Mouse (Mus musculus) T-cell, adult 2 months (primary cell): ENCODE data around the gene Scly.
A peak's percentile ranks its signal among the peaks of the same experiment; 100 is the strongest.

Source experiments
- DNase-seq: peaks from one replicate; pipeline ENCODE4 v3.0.0; 2022; ENCODE audit warnings: low spot score

Scly gene

DNA sequence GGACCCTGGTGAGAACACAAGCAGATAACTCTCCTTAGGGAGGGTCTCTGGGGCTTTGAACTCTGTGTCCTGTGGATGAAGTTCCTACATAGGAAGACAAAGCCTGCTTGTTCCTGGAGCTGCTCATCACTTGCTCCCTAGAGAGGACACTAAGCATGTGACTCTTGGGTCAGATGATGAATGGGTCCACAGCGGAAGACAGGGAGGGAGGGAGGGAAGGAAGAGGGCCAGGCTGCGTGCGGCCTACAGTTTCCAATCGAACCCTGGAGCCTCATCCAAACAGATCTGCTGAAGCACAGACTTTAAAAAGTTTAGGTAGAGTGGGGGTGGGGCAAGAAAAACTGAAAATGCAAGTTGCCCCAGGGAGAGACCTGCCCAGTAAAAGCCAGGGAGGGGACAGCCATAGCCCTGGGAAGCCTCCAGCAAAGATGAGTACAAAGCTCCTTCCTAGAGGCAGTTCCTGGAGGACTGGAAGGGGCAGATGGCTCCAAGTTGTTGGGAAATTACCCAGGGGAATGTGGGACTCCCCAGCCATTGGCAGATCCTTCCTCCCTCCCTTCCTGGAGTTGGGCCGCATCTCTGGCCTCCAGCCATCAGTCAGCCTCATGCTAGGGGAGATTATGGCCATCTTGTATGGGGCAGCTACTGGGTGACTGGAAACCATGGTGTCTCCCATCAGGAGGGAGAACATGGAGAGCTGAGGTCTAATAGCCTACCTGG lies 1.7 kb downstream of the Scly start:
- no peak for DNase-seq

DNA sequence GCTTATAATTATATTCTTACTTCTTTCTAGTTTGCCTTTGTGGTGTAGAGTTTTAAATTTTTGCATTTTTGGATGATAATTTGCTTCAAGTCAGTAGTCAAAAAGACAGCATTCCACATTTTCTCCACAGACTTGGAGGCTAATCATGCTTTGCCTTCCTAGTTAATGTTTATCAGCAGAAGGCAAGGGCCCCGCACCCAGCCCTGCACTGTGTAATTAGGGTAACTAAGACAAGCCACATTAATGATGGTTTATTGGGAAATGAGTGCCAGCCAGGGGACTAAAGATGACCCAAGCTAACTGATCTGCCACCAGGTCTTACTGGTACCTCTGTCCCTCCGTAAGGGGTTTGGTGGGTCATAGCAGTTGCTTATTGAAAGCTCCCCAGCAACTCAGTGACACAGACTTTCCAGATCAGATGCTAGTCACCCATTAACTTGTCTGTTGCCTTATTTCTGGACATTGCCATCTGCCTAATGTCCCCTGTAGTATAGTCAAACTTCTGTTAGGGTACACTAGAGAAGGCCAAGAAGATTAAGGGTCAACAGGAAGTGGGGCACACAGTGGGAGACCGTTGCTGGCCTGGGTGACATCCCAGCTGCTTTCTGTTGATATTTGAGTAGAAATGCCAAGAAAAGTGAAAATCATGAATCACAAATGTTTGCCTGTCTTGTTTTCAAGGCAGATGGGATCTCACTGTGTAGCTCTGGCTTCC lies 3.2 kb downstream of the Scly start:
- DNase-seq: no peak

DNA sequence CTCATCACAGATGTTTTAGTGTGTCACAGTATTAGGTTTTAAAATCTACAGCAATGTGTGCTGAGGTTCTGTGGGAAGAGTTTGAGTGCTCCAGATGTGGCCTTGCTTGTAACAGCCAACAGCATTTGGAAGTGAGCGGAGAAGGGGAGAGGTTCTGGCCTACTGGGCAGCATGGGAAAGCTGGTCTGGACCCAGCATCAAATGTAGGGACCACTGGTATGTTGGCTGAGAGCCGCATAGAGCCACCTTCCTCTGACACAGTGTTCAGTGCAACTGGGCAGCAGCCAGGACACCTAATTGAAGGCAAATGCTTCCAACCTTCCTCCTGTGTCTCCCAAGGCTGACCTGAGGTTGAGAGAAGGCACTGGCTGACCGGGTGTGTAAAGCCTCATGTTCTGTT lies 3.9 kb downstream of the Scly start:
- no peak for DNase-seq

DNA sequence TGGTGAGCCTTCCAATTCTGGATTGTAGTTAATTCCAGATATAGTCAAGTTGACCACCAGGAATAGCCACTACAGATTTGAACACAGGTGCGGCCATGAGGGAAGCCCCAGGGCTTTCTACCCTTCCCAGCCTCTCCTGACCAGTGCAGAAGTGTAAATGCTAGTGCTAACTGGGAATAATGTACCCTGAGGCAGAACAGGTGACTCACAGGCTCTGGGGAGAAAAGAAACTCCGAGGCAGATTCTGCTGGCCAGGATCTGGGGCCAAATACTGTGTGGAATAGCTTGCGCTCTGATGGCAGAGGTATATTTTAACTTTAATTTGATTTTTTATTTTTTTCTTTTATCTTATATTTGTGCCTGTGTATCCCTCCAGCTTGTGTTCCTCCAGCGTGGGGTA lies 6.5 kb downstream of the Scly start:
- DNase-seq: no peak

DNA sequence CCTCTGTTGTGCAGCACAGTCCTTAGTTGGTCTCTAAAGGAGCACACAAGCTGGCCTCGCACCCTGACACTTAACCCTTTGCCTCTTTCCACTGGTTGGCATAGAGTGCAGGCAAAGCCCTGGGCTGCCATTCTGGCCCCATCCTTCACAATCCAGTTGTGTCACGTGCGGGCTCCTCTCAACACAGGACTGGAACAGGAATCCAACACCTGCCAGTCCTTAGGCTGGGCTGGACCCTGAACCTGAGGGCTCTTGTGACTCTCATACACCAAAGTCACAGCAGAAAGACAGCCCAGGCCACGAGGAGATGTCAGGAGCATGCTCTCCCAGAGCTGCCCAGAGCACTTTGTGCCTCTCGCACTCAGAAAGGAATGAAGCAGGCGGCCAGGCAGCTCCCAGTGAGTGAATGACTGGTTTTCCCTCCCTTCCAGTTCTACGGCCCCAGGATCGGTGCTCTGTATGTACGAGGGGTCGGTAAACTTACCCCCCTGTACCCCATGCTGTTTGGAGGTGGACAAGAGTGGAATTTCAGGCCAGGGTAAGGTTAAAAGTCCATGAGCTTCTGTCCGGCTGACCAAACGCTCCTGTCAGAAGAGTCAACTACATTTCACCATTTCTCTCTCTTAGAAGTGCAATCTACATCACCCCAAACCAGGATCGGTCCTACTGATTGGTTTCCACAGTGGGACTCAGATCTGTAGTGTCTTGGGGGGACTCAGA lies 11.4 kb downstream of the Scly start:
- DNase-seq: no peak

DNA sequence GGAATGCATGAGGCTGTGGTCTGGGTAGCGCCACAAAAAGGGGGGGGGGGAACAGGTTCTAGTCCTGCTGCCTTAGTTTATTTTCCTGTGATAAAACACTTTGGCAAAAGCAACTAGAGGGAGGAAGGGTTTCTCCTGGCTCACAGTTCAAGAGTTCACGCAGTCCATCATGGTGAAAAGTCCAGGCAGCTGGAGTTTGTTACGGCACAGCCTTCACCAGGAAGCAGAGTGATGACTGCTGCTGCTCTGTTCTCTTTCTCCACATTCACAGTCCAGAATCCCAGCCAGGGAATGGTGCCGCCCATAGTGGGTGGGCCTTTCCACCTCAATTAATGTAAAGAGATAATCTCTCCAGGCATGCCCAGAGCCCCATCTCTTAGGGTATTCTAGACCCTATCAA lies 14.1 kb downstream of the Scly start:
- no peak for DNase-seq

DNA sequence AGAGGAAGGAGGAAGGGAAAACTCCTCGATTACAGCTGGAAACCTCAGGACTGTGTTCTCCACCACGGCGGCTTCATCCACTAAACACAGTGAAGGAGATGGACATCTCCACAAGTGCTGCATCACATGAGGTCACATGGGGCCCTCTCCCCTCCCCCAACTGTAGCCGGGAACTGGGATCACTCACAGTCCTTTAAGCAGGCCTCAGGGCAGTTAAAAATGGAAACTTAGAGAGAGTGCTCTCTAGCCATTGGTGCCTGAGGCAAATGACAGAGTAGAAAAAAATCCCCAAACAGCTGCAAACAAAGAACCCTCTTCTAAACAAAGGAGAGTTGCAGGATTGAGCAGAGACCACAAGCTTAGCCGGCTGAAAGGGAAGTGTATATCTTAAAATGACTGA lies 15.1 kb downstream of the Scly start:
- no peak for DNase-seq

DNA sequence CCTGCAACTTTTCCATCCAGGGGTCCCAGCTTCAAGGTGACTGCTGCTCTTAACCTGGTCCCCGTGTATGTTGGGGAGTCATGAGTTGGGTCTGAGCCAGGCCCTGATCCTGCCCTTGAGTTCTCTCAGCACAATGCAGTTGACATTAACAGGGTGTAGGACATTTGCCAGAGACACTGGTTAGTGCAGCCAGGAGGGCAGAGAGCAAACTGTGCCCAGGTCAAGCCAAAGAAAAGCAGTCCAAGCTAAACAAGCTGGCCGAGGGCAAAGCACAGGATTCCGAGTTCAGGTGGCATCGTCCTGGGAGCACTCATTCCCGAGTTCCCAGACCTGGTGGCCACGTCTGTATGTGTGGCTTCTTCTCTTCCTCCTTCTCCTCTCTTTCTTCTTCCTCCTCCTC lies 19.5 kb downstream of the Scly start:
- DNase-seq: no peak

DNA sequence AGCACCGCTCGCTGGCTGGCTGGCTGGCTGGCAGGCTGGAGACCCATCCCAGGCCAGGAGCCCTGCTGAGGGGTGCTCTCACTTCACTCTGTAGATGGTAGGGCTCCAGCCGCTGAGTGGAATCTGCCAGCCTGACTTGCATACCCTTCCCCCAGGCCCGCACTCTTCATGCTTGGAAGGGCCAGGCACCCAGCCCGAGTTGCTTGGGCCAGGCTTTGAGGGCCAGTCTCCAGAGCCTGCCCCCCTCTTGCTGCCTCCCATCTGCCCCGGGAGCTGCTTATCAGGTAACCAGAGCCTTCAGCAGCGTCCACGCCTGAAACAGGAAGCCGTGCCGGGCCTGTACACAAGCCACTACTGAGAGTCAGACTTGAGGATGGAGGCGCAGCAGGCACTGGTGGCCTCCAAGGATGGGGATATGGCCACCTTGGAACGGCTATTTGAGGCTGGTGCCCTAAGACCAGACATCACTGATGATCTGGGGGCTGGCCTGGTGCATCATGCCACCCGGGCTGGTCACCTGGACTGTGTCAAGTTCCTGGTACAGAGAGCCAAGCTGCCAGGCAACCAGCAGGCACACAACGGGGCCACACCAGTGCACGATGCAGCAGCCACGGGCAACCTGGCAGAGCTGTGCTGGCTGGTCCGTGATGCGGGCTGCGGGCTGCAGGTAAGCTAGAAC lies 23.8 kb downstream of the Scly start, which contains the start of gene Espnl:
Gene Espnl, plus strand, starts transcription at position 316 of the 679 bp plus-strand sequence.
- DNase-seq: no peak

DNA sequence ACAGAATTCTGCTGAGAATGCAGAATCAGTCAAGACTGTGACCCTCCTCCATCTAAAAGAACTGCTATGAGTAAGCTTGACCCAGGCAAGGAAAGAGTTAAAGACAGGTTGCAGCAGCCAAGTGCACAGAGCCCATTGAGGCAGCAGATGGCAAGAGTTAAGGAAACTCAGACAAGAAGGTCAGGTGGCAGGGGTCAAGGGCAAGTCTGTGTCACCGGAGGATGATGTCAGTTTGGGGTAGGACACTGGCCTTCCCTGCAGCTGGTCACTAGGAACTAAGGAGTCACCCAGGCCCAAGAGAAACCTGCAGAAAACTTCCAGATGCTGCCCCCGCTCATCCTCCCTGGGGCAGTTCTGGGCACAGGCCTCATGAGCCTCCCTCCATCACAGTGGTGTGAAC lies 26.5 kb downstream of the Scly start:
- DNase-seq: no peak

DNA sequence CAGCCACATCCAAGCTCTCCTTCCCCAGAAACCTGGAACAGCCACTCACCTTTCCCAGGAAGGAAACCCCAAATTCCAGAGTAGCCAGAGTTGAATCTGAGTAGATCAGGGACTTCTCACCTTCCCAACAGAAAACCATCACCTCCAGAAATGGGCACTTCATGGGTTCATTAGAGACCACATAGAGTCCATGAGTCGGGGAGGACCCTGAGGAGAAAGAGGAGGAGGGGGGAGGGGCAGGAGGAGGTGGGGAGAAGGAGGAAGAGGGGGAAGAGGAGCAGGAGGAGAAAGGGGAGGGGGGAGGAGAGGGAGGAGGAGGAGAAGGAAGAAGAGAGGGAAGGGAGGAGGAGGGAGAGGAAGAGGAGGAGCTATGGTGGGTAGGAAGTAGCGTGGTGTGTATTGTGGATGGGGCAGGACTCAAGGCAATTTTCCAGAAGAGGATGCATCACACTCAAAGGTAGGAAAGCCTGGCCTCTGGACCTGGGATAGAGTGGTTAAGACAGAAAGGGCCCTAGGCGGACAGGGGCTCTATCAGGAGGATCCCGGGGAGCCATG lies 27.4 kb downstream of the Scly start:
- DNase-seq: no peak

DNA sequence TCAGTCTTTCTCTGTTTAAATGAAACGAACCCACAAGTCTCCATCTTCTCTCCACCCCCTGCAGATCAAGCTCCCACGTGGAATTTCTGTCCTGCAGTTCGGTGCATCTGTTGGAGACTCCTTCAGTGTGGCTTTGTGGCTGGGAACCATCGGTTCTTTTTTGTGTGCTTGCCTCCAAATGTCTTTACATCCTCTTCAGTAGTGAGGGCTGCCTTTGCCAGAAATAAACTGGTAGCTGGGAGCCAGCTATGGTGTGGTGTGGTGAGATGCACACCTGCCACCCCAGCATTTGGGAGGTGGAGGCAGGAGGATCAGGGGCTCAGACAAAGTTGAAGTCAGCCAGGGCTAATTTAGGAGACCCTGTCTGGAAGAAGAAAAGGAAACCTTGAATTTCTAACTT lies 34.0 kb downstream of the Scly start:
- no peak for DNase-seq

DNA sequence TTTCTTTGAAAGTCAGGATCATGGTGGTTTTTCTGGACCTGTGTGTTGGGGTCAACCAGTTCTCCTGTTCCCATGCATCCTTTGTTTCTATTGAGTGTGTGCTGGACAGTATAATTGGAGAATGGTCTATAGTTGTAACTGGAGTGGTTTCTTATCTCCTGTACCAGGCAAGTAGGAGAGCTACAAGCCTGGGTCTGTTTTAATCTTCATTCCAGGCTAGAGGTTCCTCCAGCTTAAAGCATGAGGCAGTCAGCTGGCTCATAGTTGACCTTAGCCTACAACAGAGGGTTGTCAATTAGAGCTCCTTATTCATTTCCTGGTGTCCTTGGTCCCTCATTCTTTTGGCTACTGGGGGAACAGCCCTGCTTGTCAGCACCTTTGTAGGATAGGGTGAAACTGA lies 35.4 kb downstream of the Scly start:
- no peak for DNase-seq

DNA sequence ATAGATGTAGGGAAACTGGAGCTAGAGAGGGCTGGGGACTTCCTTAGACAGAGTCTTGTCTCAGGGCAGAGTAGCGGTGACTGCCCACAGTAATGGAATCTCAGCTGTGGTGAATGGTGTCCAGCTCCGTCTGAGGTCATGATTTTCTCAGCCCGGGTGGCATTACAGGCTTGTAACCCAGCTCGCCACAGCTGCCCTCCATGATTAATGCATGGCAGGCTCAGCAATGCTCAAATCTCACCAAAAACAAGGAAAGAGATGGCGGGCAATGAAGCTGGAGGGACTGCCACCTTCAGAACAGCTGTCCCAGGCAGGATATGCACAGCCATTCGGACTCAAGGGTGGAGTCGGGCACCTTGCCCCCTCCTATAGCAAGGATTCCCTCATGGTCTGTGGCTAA lies 39.2 kb downstream of the Scly start:
- no peak for DNase-seq

DNA sequence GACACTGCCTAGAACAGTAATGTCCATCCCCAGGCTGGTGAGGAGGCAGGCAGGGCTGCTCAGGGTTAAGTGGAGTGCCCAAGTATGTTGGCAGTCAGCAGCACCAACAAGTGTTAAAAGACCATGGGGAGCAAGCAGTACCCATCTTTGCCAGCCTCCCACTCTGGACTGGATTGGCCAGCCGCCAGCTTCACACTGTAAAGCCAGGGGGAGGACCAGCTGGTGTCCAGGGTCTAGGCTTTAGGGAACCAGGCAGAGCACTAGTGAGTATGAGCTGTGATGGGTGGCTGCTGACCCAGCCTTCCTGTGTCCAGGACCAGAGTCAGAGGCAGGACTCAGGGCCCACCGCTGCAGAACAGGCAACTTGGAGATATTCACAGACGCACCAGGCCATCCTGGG lies 45.9 kb downstream of the Scly start:
- DNase-seq: no peak

DNA sequence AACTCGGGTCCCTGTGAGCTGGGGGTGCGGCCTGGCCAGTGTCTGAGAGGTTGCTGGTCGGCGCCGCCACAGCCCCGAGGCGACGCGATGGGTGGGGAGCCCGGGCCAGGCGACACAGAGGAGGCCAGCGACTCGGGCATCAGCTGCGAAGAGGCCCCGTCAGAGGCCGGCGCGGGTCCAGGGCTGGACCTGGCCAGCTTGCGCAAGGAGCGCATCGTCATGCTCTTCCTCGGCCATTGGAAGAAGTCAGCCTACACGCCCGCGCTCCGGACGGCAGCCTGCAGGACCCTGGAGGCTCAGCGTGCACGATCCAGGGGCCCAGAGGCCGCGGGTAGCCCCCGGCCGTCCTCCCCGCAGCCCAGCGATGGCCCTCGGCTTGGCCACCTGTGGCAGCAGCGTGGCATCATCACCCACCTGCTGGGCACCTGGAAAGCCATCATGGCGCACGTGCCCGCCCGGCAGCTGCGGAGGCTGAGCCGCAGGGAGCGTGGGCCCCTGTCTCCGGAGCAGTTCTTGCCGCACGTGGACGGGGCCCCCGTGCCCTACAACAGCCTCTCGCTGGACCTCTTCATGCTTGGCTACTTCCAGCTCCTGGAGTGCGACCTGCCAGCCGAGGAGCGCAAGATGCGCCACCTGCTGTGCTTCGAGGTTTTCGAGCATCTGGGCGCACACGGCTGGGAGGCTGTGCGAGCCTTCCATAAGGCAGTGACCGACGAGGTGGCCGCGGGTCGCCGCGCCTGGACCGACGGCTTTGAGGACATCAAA lies 47.0 kb downstream of the Scly start:
- no peak for DNase-seq

DNA sequence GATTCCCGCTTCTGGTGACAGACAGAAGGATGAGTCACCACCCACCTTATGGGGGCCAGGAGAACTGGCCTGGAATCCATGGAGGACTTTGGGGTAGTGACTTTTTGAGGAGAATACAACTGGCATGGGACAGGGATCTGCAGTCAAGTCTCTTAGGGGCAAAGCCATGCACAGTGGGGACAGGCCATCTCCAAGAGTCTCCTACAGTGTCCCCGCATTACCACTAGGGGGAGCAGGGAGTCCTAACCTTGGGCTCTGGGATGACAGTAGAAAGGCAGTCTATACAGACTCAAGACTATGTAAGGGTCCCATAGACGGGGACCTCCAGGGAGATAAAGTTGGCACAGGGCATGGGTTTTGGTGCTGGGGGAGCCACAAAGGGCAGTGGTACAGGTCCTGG lies 48.8 kb downstream of the Scly start:
- peak; percentile 49 for DNase-seq

DNA sequence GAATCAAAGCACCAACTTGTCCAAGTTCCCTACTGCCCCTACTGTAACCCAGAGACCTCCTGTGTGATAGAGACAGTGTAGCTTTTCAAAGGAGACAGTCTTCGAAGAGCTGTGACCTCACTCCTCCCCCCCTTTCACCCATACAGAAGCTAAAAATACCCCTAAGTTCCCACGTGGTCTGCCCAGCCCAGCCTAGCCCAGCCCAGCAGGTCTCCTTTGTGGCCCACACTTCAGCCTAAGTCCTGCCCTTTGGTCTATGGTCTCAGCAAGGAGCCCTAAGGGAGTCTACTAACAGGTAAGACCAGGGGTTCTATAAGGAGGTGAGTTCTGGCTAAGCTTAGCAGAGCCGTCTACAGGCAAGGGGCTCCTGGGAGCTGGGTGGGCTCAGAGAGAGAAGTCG lies 52.7 kb downstream of the Scly start, which contains the start of gene Klhl30:
Gene Klhl30, plus strand, starts transcription at position 176 of the 400 bp plus-strand sequence.
- DNase-seq: no peak

DNA sequence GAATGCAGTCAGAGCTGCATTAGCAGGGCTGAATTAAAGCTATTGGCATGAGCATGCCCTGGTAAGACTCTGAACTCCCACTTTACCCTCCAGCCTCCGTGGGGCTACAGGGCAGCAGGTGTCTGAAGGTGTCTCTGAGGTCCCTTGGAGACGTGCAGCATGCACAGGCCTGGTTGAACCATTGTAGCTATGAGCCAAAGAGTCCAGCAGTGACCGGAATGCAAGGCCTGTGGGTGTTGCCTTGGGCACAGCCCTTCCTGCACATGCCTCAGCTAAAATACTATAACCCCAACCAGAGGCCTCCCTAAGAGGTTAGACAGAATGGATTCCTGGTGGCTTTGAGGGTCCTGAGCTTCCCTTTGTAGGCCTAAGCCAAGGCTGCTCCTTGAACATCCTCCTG lies 53.1 kb downstream of the Scly start:
- DNase-seq: no peak

DNA sequence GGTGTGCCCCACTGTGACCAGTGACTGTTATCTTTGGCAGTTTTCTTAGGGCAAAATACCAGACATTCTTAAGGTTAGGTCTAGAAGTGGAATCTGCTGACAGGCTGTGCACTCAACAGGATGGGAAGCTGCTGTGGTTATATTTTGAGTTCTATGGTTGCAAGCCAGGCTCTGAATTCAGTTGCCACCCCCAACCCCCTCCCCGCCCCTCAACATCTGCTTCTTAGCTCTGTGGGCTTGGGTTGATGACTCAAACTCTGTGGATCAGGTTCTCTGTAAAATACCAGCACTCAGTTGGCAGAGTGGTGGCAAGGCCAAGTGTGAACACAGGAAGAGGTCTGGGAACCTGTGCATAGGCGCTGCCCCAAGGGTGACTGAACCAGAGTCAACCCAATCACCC lies 54.1 kb downstream of the Scly start:
- DNase-seq: no peak

DNA sequence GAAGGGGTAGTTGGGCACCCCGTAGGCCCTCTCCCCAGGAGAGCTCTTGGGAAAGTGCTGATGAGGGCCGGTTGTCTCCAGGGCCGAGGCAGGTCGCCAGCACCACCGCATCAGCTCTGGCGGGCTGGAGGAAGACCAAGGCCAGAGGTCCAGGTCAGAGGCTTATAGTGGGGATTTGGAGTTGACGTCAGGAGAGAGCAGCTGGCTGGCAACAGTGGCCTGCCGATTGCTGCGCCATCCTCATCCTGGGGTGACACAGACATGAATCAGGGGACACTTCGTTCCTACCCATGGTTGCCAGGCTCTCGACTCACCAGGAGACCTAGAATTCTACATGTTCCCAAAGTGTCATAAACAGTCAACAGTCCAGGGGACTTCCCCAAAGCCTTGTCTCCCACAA lies 58.0 kb downstream of the Scly start:
- no peak for DNase-seq

DNA sequence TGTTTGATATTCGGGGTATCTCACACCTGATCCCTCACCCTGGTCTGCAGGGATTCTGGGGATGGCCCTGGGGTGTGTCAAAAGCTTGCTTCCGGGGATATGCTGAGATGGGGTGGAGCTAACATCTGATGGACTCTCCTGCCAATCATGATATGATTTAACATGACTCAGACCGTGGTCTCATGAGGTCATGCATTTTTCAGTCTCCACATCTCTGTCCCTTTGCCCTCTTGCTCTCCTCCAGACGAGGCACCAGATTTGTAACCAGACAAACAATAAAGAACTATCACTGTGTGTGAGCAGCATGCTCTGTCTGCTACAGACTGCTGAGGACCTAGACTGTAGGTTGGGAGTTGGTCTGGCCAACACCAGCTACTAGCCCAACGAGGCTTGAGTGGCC lies 64.0 kb downstream of the Scly start:
- no peak for DNase-seq
